Mouse (Mus musculus): Measurements from ENCODE around the gene Nptxr. TPM values are rescaled to one million over a fixed set of nuclear protein-coding genes. Genes with fewer than 3 reads are reported as not detected.

Nptxr gene
- total and polyA plus RNA-seq, 3 experiments, result 0.09 to 2.1 (median 0.14) TPM

- Histone ChIP-seq H3K36me3 (replicated peaks in 1 of 2; ENCODE audit: control insufficient read depth in 1 of 2, insufficient read depth in 1 of 2, low read length in 1 of 2) (no peaks in the 10 kb centered on the region), H3K9ac (ENCODE audit: insufficient read depth, low read depth) (no peak overlapping the region), H3K27ac (ENCODE audit: insufficient read depth, low read depth) (no peak overlapping the region), H3K27me3 (replicated peaks) (peaks cover 74% of the 10 kb centered on the region), H3K9me3 (replicated peaks; ENCODE audit: low read length) (no peaks in the 10 kb centered on the region), H3K79me2 (replicated peaks; ENCODE audit: control insufficient read depth, extremely low read depth, insufficient read depth, poor library complexity, severe bottlenecking) (no peaks in the 10 kb centered on the region), H3K4me2 (ENCODE audit: insufficient read depth, low read depth, poor library complexity, severe bottlenecking) (no peak overlapping the region), H3K4me3 (replicated peaks in 1 of 3; ENCODE audit: low read depth in 2 of 3, low read length in 2 of 3, poor library complexity in 1 of 3) (no peak overlapping the region), H3K4me1 (ENCODE audit: control insufficient read depth in 1 of 2, insufficient read depth in 2 of 2) (peaks cover 0 to 3% of the 10 kb centered on the region in 2 experiments; a peak in 1 of 4 replicates)
- no peak for TF ChIP-seq GABPA (IDR thresholded peaks at IDR 0.05; ENCODE audit: insufficient replicate concordance, low read depth, low read length)
- no peak for DNase-seq (ENCODE audit: extremely low read depth)
- in situ Hi-C loops (cut with MboI; ENCODE audit: low pct_ligation_motif_present, low pct_unique_long_range_greater_than_20kb, low sequenced_read_pairs) (no loop called here), dilution Hi-C loops (cut with MboI; ENCODE audit: extremely low pct_ligation_motif_present, extremely low pct_unique_long_range_greater_than_20kb, low sequenced_read_pairs) (no loop called here)
These were observed 14.5 kb downstream of the Nptxr start for GRCm38 (mm10) chr15:79790111-79790510.

DNA sequence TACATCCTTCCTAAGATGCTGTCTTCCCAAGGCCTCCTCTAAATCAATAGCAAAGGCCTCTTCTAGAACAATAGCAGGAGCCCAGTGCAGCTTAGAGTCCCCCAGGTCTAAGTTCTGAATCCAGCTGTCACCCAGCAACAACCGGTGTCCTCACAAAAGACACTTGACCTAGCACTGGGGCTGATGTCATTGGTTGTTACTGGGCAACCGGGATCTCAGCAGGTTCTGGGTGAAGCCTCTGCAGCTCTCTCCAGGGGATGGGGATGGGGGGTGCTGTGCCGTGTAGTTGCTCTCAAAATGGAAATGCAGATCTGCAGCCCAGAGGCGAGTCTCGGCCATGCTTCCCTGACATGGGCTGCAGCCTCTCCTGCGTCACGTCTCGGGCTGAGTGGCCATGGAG is 16.8 kb downstream of the Nptxr start:
- TF ChIP-seq PAX5 (IDR thresholded peaks at IDR 0.05; ENCODE audit: low read length) (no peak), ELF1 (IDR thresholded peaks at IDR 0.05; ENCODE audit: low read depth, low read length) (no peak), GABPA (IDR thresholded peaks at IDR 0.05; ENCODE audit: insufficient replicate concordance, low read depth, low read length) (no peak), TBP (conservative IDR thresholded peaks at IDR 0.05; ENCODE audit: low read depth, low read length) (no peak)
- dilution Hi-C loops (cut with MboI; ENCODE audit: extremely low pct_ligation_motif_present, extremely low pct_unique_long_range_greater_than_20kb, low sequenced_read_pairs), result no loop called here

DNA sequence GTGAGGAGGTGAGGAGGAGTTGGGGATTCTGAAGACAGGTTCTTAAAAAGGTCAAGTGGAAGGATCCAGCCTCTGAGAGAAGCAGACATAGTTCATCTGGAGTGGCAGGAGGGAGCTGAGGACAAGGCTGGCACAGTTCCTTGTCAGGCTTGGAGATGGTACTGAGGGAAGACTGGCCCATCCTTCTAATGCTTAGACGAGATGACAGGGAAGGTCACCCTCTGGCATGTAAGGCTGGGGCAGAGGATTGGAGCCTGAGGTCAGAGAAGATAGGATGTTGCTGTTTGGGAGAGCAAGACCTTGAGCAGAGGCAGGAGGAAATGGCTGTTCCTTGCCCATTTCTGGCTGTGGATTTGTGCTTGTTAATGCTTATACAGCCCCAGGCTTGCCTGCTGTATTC is 19.5 kb downstream of the Nptxr start:
- DNase-seq (ENCODE audit: extremely low read depth), result no peak
- H3K4me1 ChIP-seq (ENCODE audit: control insufficient read depth in 1 of 2, insufficient read depth in 2 of 2), result no peaks in the 10 kb centered on the region
- in situ Hi-C loops (cut with MboI; ENCODE audit: low pct_ligation_motif_present, low pct_unique_long_range_greater_than_20kb, low sequenced_read_pairs), result no loop called here
- H3K4me3 ChIP-seq (replicated peaks in 1 of 3; ENCODE audit: low read depth in 2 of 3, low read length in 2 of 3, poor library complexity in 1 of 3), result no peak overlapping the region
- H3K4me2 ChIP-seq (ENCODE audit: insufficient read depth, low read depth, poor library complexity, severe bottlenecking), result no peak overlapping the region
- H3K9me3 ChIP-seq (replicated peaks; ENCODE audit: low read length), result peaks cover 4% of the 10 kb centered on the region
- dilution Hi-C loops (cut with MboI; ENCODE audit: extremely low pct_ligation_motif_present, extremely low pct_unique_long_range_greater_than_20kb, low sequenced_read_pairs), result no loop called here
- no peaks in the 10 kb centered on the region for H3K36me3 ChIP-seq (replicated peaks in 1 of 2; ENCODE audit: control insufficient read depth in 1 of 2, insufficient read depth in 1 of 2, low read length in 1 of 2)
- no peaks in the 10 kb centered on the region for H3K79me2 ChIP-seq (replicated peaks; ENCODE audit: control insufficient read depth, extremely low read depth, insufficient read depth, poor library complexity, severe bottlenecking)
- TF ChIP-seq USF2 (conservative IDR thresholded peaks at IDR 0.05; ENCODE audit: low read depth, low read length) (no peak), ZNF384 (IDR thresholded peaks at IDR 0.05; ENCODE audit: low read depth, low read length) (no peak), TCF12 (IDR thresholded peaks at IDR 0.05; ENCODE audit: low read depth, low read length) (no peak), TBP (conservative IDR thresholded peaks at IDR 0.05; ENCODE audit: low read depth, low read length) (no peak), MXI1 (IDR thresholded peaks at IDR 0.05; ENCODE audit: low read depth, low read length) (no peak), RCOR1 (conservative IDR thresholded peaks at IDR 0.05; ENCODE audit: low read depth, low read length) (no peak), MAZ (IDR thresholded peaks at IDR 0.05; ENCODE audit: low read depth, low read length) (no peak), E2F4 (IDR thresholded peaks at IDR 0.05; ENCODE audit: insufficient replicate concordance, low read depth, low read length) (no peak), RAD21 (IDR thresholded peaks at IDR 0.05; ENCODE audit: low read depth, low read length) (no peak), PAX5 (IDR thresholded peaks at IDR 0.05; ENCODE audit: low read length) (no peak), SMC3 (IDR thresholded peaks at IDR 0.05; ENCODE audit: low read depth, low read length) (no peak), MAFK (IDR thresholded peaks at IDR 0.05; ENCODE audit: insufficient replicate concordance, low read length) (no peak), ETS1 (conservative IDR thresholded peaks at IDR 0.05; ENCODE audit: low read depth, low read length) (no peak), POLR2AphosphoS2 (IDR thresholded peaks at IDR 0.05; ENCODE audit: low read depth, low read length) (no peak), CTCF (conservative IDR thresholded peaks at IDR 0.05 in 1 of 2, IDR thresholded peaks at IDR 0.05 in 1 of 2; ENCODE audit: low read depth in 2 of 2, low read length in 2 of 2) (no peak), ZMIZ1 (IDR thresholded peaks at IDR 0.05; ENCODE audit: low read depth, low read length) (no peak), GABPA (IDR thresholded peaks at IDR 0.05; ENCODE audit: insufficient replicate concordance, low read depth, low read length) (no peak), NRF1 (IDR thresholded peaks at IDR 0.05; ENCODE audit: low read depth, low read length) (no peak), KAT2A (IDR thresholded peaks at IDR 0.05; ENCODE audit: insufficient replicate concordance, low read length) (no peak)
- H3K27ac ChIP-seq (ENCODE audit: insufficient read depth, low read depth), result no peak overlapping the region
- H3K9ac ChIP-seq (ENCODE audit: insufficient read depth, low read depth), result no peak overlapping the region
- H3K27me3 ChIP-seq (replicated peaks), result peaks cover 78% of the 10 kb centered on the region

More for the DNA sequence above, 16.8 kb downstream of the Nptxr start:
- Histone ChIP-seq H3K36me3 (replicated peaks in 1 of 2; ENCODE audit: control insufficient read depth in 1 of 2, insufficient read depth in 1 of 2, low read length in 1 of 2) (no peaks in the 10 kb centered on the region), H3K27ac (ENCODE audit: insufficient read depth, low read depth) (no peak overlapping the region), H3K4me2 (ENCODE audit: insufficient read depth, low read depth, poor library complexity, severe bottlenecking) (no peak overlapping the region), H3K4me3 (replicated peaks in 1 of 3; ENCODE audit: low read depth in 2 of 3, low read length in 2 of 3, poor library complexity in 1 of 3) (no peak overlapping the region), H3K9me3 (replicated peaks; ENCODE audit: low read length) (peaks cover 2% of the 10 kb centered on the region), H3K4me1 (ENCODE audit: control insufficient read depth in 1 of 2, insufficient read depth in 2 of 2) (no peaks in the 10 kb centered on the region), H3K9ac (ENCODE audit: insufficient read depth, low read depth) (no peak overlapping the region), H3K27me3 (replicated peaks) (peaks cover 68% of the 10 kb centered on the region), H3K79me2 (replicated peaks; ENCODE audit: control insufficient read depth, extremely low read depth, insufficient read depth, poor library complexity, severe bottlenecking) (no peaks in the 10 kb centered on the region)
- in situ Hi-C loops (cut with MboI; ENCODE audit: low pct_ligation_motif_present, low pct_unique_long_range_greater_than_20kb, low sequenced_read_pairs), result no loop called here
- no peak for DNase-seq (ENCODE audit: extremely low read depth)

All from CH12.LX (cell line).